Mouse (Mus musculus) layer of hippocampus, postnatal 10 days (tissue): ENCODE measurements around the gene Nfkb2. TPM values are rescaled to one million over a fixed set of nuclear protein-coding genes. Genes with fewer than 3 reads are reported as not detected.

Source experiments
- DNase-seq, 2 experiments: peaks; one replicate each; pipeline ENCODE4 v3.0.0; 2021; ENCODE audit warnings: low spot score in 2 of 2
- microRNA-seq, 2 experiments: library from miRNA; unstranded; fragments of <30 nt; microRNA quantifications; one replicate each; pipeline ENCODE4 v1.2.0; 2021
- total RNA-seq, 2 experiments: library from RNA; stranded (reverse); gene quantifications; 2 replicates each; pipeline ENCODE4 v1.2.3; 2021

Nfkb2 gene
- total RNA-seq, 2 experiments from 2014 or later: 3.1 to 3.2 TPM

- no peak for DNase-seq
Measured at GRCm38 (mm10) chr19:46338942-46339286, 34.8 kb downstream of the Nfkb2 start.

- peak; percentile 62 to 68 for DNase-seq
Measured at GRCm38 (mm10) chr19:46339287-46339971, 35.3 kb downstream of the Nfkb2 start.

- no peak for DNase-seq
Measured at GRCm38 (mm10) chr19:46344710-46345419, 40.7 kb downstream of the Nfkb2 start.

- no peak for DNase-seq
Measured at GRCm38 (mm10) chr19:46347146-46347545, 43.0 kb downstream of the Nfkb2 start.

GRCm38 (mm10) chr19:46347936-46348668, 44.0 kb downstream of the Nfkb2 start:
- no peak for DNase-seq

- DNase-seq: peak; percentile 82 to 86
Measured at GRCm38 (mm10) chr19:46348761-46349458, 44.8 kb downstream of the Nfkb2 start.

GRCm38 (mm10) chr19:46349550-46349949, 45.4 kb downstream of the Nfkb2 start:
- no peak for DNase-seq

GRCm38 (mm10) chr19:46350168-46350932, 46.2 kb downstream of the Nfkb2 start, which contains the start of gene 2310034G01Rik:
TSS of gene 2310034G01Rik (minus strand) at chr19:46350302.
- no peak for DNase-seq

GRCm38 (mm10) chr19:46356701-46357138, 52.6 kb downstream of the Nfkb2 start:
- peak; percentile 87 to 91 for DNase-seq

GRCm38 (mm10) chr19:46357344-46358280, 53.5 kb downstream of the Nfkb2 start:
- DNase-seq: no peak

- no peak for DNase-seq
Measured at GRCm38 (mm10) chr19:46358381-46358780, 54.3 kb downstream of the Nfkb2 start.

Small RNAs within 50 kb of the gene (microRNA-seq; reads per million reads assigned to microRNA genes)
- 3.3 to 3.7 reads per million in 2 experiments for gene Mir146b

Other genes starting within 250 kb of the Nfkb2 start
- 10 to 100 TPM; 41.2 to 45.6 TPM for gene Nolc1, start 228.5 kb upstream of the Nfkb2 start, total RNA-seq
- not detected for gene Elovl3, start 172.4 kb upstream of the Nfkb2 start, total RNA-seq
- gene Pitx3, start 156.0 kb upstream of the Nfkb2 start, total RNA-seq: not detected
- gene Gbf1, start 151.8 kb upstream of the Nfkb2 start, total RNA-seq: 10 to 100 TPM; 81.1 to 98.1 TPM
- 100 to 1,000 TPM; 686 to 714 TPM for gene Psd, start 22.8 kb downstream of the Nfkb2 start, total RNA-seq
- 10 to 100 TPM; 30.2 to 33.6 TPM for gene Fbxl15, start 23.9 kb downstream of the Nfkb2 start, total RNA-seq
- gene Cuedc2, start 34.4 kb downstream of the Nfkb2 start, total RNA-seq: 100 to 1,000 TPM; 173 to 178 TPM
- 10 to 100 TPM; 24.4 to 26.4 TPM for gene Mfsd13a, start 36.8 kb downstream of the Nfkb2 start, total RNA-seq
- 1 to 10 TPM in 1 of 2 experiments, under 1 TPM in 1; 0.89 to 1.3 TPM for gene 2310034G01Rik, start 46.0 kb downstream of the Nfkb2 start, total RNA-seq
- 100 to 1,000 TPM; 233 to 238 TPM for gene Actr1a, start 91.4 kb downstream of the Nfkb2 start, total RNA-seq
- 10 to 100 TPM; 20.8 to 21.9 TPM for gene Sufu, start 92.6 kb downstream of the Nfkb2 start, total RNA-seq
- 100 to 1,000 TPM; 108 to 111 TPM for gene Trim8, start 197.4 kb downstream of the Nfkb2 start, total RNA-seq